Mouse (Mus musculus): ENCODE results near the gene Trpm3. TPM values are rescaled to one million over a fixed set of nuclear protein-coding genes. Genes with fewer than 3 reads are reported as not detected.

Gene Trpm3
- total and polyA plus RNA-seq, 3 experiments = 0.49 TPM; not detected in 2

GRCm38 (mm10) chr19:22451290-22451689 is 312.4 kb downstream of the Trpm3 start:
- no peak for ATAC-seq (ENCODE audit: extremely low read depth, insufficient number of reproducible peaks, low FRiP score, poor library complexity, severe bottlenecking)
- no peak for DNase-seq (ENCODE audit: low spot score)
- H3K36me3 ChIP-seq (replicated peaks) = no peaks in the 10 kb centered on the region
- H3K4me1 ChIP-seq (ENCODE audit: insufficient read depth, low read depth, low read length) = no peaks in the 10 kb centered on the region
- TF ChIP-seq GATA1 (IDR thresholded peaks at IDR 0.05; ENCODE audit: borderline replicate concordance, low read length) (no peak), POLR2AphosphoS5 (IDR thresholded peaks at IDR 0.05; ENCODE audit: insufficient replicate concordance, low read depth, low read length) (no peak), CTCF (IDR thresholded peaks at IDR 0.05; ENCODE audit: low read depth, low read length) (no peak), GATA2 (IDR thresholded peaks at IDR 0.05; ENCODE audit: borderline replicate concordance, low read depth, low read length) (no peak), TAL1 (conservative IDR thresholded peaks at IDR 0.05; ENCODE audit: low read depth, low read length) (no peak)
- H3K9me3 ChIP-seq (replicated peaks) = no peaks in the 10 kb centered on the region
- H3K27me3 ChIP-seq (ENCODE audit: insufficient read depth, low read length) = 0 out of 2 replicates have a peak, but pooled peaks cover 2% of the 10 kb centered on the region
- no peak overlapping the region for H3K4me3 ChIP-seq (ENCODE audit: low read depth, low read length)

- Histone ChIP-seq H3K27me3 (ENCODE audit: insufficient read depth, low read length) (no peaks in the 10 kb centered on the region), H3K4me1 (ENCODE audit: insufficient read depth, low read depth, low read length) (no peaks in the 10 kb centered on the region), H3K4me3 (ENCODE audit: low read depth, low read length) (no peak overlapping the region), H3K9me3 (replicated peaks) (no peaks in the 10 kb centered on the region), H3K36me3 (replicated peaks) (no peaks in the 10 kb centered on the region)
- TF ChIP-seq CTCF (IDR thresholded peaks at IDR 0.05; ENCODE audit: low read depth, low read length) (no peak), TAL1 (conservative IDR thresholded peaks at IDR 0.05; ENCODE audit: low read depth, low read length) (no peak), GATA2 (IDR thresholded peaks at IDR 0.05; ENCODE audit: borderline replicate concordance, low read depth, low read length) (no peak), GATA1 (IDR thresholded peaks at IDR 0.05; ENCODE audit: borderline replicate concordance, low read length) (no peak), POLR2AphosphoS5 (IDR thresholded peaks at IDR 0.05; ENCODE audit: insufficient replicate concordance, low read depth, low read length) (no peak)
- no peak for DNase-seq (ENCODE audit: low spot score)
- ATAC-seq (ENCODE audit: extremely low read depth, insufficient number of reproducible peaks, low FRiP score, poor library complexity, severe bottlenecking) = no peak
These were observed 318.1 kb downstream of the Trpm3 start for GRCm38 (mm10) chr19:22456935-22457334.

GRCm38 (mm10) chr19:22462043-22462442 is 323.2 kb downstream of the Trpm3 start:
- H3K36me3 ChIP-seq (replicated peaks) = no peaks in the 10 kb centered on the region
- ATAC-seq (ENCODE audit: extremely low read depth, insufficient number of reproducible peaks, low FRiP score, poor library complexity, severe bottlenecking) = no peak
- no peaks in the 10 kb centered on the region for H3K27me3 ChIP-seq (ENCODE audit: insufficient read depth, low read length)
- H3K4me1 ChIP-seq (ENCODE audit: insufficient read depth, low read depth, low read length) = no peaks in the 10 kb centered on the region
- H3K9me3 ChIP-seq (replicated peaks) = no peaks in the 10 kb centered on the region
- DNase-seq (ENCODE audit: low spot score) = no peak
- TF ChIP-seq CTCF (IDR thresholded peaks at IDR 0.05; ENCODE audit: low read depth, low read length) = no peak
- no peak for TF ChIP-seq TAL1 (conservative IDR thresholded peaks at IDR 0.05; ENCODE audit: low read depth, low read length)
- no peak for TF ChIP-seq GATA2 (IDR thresholded peaks at IDR 0.05; ENCODE audit: borderline replicate concordance, low read depth, low read length)
- TF ChIP-seq GATA1 (IDR thresholded peaks at IDR 0.05; ENCODE audit: borderline replicate concordance, low read length) = no peak
- no peak for TF ChIP-seq POLR2AphosphoS5 (IDR thresholded peaks at IDR 0.05; ENCODE audit: insufficient replicate concordance, low read depth, low read length)
- no peak overlapping the region for H3K4me3 ChIP-seq (ENCODE audit: low read depth, low read length)

GRCm38 (mm10) chr19:22463506-22463905 is 324.7 kb downstream of the Trpm3 start:
- H3K4me1 ChIP-seq (ENCODE audit: insufficient read depth, low read depth, low read length) = no peaks in the 10 kb centered on the region
- no peak overlapping the region for H3K4me3 ChIP-seq (ENCODE audit: low read depth, low read length)
- no peak for DNase-seq (ENCODE audit: low spot score)
- H3K9me3 ChIP-seq (replicated peaks) = no peaks in the 10 kb centered on the region
- no peaks in the 10 kb centered on the region for H3K27me3 ChIP-seq (ENCODE audit: insufficient read depth, low read length)
- H3K36me3 ChIP-seq (replicated peaks) = no peaks in the 10 kb centered on the region
- TF ChIP-seq POLR2AphosphoS5 (IDR thresholded peaks at IDR 0.05; ENCODE audit: insufficient replicate concordance, low read depth, low read length) (no peak), CTCF (IDR thresholded peaks at IDR 0.05; ENCODE audit: low read depth, low read length) (no peak), GATA2 (IDR thresholded peaks at IDR 0.05; ENCODE audit: borderline replicate concordance, low read depth, low read length) (no peak), TAL1 (conservative IDR thresholded peaks at IDR 0.05; ENCODE audit: low read depth, low read length) (no peak), GATA1 (IDR thresholded peaks at IDR 0.05; ENCODE audit: borderline replicate concordance, low read length) (no peak)
- no peak for ATAC-seq (ENCODE audit: extremely low read depth, insufficient number of reproducible peaks, low FRiP score, poor library complexity, severe bottlenecking)

- Histone ChIP-seq H3K4me1 (ENCODE audit: insufficient read depth, low read depth, low read length) (no peaks in the 10 kb centered on the region), H3K27me3 (ENCODE audit: insufficient read depth, low read length) (no peaks in the 10 kb centered on the region), H3K9me3 (replicated peaks) (no peaks in the 10 kb centered on the region), H3K36me3 (replicated peaks) (no peaks in the 10 kb centered on the region), H3K4me3 (ENCODE audit: low read depth, low read length) (no peak overlapping the region)
- TF ChIP-seq POLR2AphosphoS5 (IDR thresholded peaks at IDR 0.05; ENCODE audit: insufficient replicate concordance, low read depth, low read length) = no peak
- no peak for TF ChIP-seq CTCF (IDR thresholded peaks at IDR 0.05; ENCODE audit: low read depth, low read length)
- TF ChIP-seq TAL1 (conservative IDR thresholded peaks at IDR 0.05; ENCODE audit: low read depth, low read length) = no peak
- TF ChIP-seq GATA1 (IDR thresholded peaks at IDR 0.05; ENCODE audit: borderline replicate concordance, low read length) = no peak
- no peak for TF ChIP-seq GATA2 (IDR thresholded peaks at IDR 0.05; ENCODE audit: borderline replicate concordance, low read depth, low read length)
- no peak for ATAC-seq (ENCODE audit: extremely low read depth, insufficient number of reproducible peaks, low FRiP score, poor library complexity, severe bottlenecking)
- no peak for DNase-seq (ENCODE audit: low spot score)
These were observed 330.8 kb downstream of the Trpm3 start for GRCm38 (mm10) chr19:22469608-22470007.

GRCm38 (mm10) chr19:22473030-22473712 is 334.3 kb downstream of the Trpm3 start:
- Histone ChIP-seq H3K4me1 (ENCODE audit: insufficient read depth, low read depth, low read length) (no peaks in the 10 kb centered on the region), H3K4me3 (ENCODE audit: low read depth, low read length) (no peak overlapping the region), H3K9me3 (replicated peaks) (no peaks in the 10 kb centered on the region), H3K27me3 (ENCODE audit: insufficient read depth, low read length) (no peaks in the 10 kb centered on the region), H3K36me3 (replicated peaks) (no peaks in the 10 kb centered on the region)
- no peak for ATAC-seq (ENCODE audit: extremely low read depth, insufficient number of reproducible peaks, low FRiP score, poor library complexity, severe bottlenecking)
- TF ChIP-seq GATA2 (IDR thresholded peaks at IDR 0.05; ENCODE audit: borderline replicate concordance, low read depth, low read length) (no peak), GATA1 (IDR thresholded peaks at IDR 0.05; ENCODE audit: borderline replicate concordance, low read length) (no peak), CTCF (IDR thresholded peaks at IDR 0.05; ENCODE audit: low read depth, low read length) (no peak), POLR2AphosphoS5 (IDR thresholded peaks at IDR 0.05; ENCODE audit: insufficient replicate concordance, low read depth, low read length) (no peak), TAL1 (conservative IDR thresholded peaks at IDR 0.05; ENCODE audit: low read depth, low read length) (no peak)
- no peak for DNase-seq (ENCODE audit: low spot score)
